Mouse (Mus musculus): ENCODE data around the gene Gns.

- TF ChIP-seq POLR2A (IDR thresholded peaks at IDR 0.05; ENCODE audit: low read depth, low read length) = no peak
- no peak for TF ChIP-seq CTCF (IDR thresholded peaks at IDR 0.05; ENCODE audit: borderline replicate concordance, insufficient read depth, low read length)
Observed at GRCm38 (mm10) chr10:121376530-121377271, 11.8 kb downstream of the Gns start.

Data from embryonic fibroblast, embryonic 13.5 days (primary cell).